Mouse (Mus musculus) MEL (cell line): Measurements from ENCODE around the gene Arid3b. TPM values are rescaled to one million over a fixed set of nuclear protein-coding genes. Genes with fewer than 3 reads are reported as not detected.

ENCODE experiments used
- DNase-seq: peaks from one replicate; pipeline ENCODE4 v3.0.0; 2011; ENCODE audit warnings: low read depth, low spot score
- H3K27ac ChIP-seq: 2 replicates; pipeline ENCODE4 v1.5.1; 2012; ENCODE audit warnings: low read depth, mild to moderate bottlenecking, control low read depth, low read length, moderate library complexity; ENCODE audit not compliant: control insufficient read depth
- H3K27me3 ChIP-seq, 2 experiments: fragments of 150-350 bp in 1 of 2; sonication (generic) in 1 of 2; 2 replicates each; pipeline ENCODE4 v1.6.1; 2012; ENCODE audit warnings: low read length in 2 of 2, mild to moderate bottlenecking in 2 of 2, improper control_type of control experiment in 1 of 2, moderate library complexity in 1 of 2; ENCODE audit not compliant: insufficient read depth in 2 of 2, control insufficient read depth in 1 of 2
- H3K36me3 ChIP-seq, 2 experiments: 2 replicates each; pipeline ENCODE4 v1.6.1; 2012 to 2014; ENCODE audit warnings: low read length in 2 of 2, improper control_type of control experiment in 1 of 2, inconsistent platforms in 1 of 2, mild to moderate bottlenecking in 1 of 2; ENCODE audit not compliant: insufficient read depth in 2 of 2, control insufficient read depth in 1 of 2
- H3K4me1 ChIP-seq, 2 experiments: fragments of 150-350 bp in 1 of 2; sonication (generic) in 1 of 2; 2 replicates each; pipeline ENCODE4 v1.6.1; 2012; ENCODE audit warnings: low read length in 2 of 2, improper control_type of control experiment in 1 of 2, mild to moderate bottlenecking in 1 of 2; ENCODE audit not compliant: insufficient read depth in 2 of 2, control insufficient read depth in 1 of 2
- H3K4me3 ChIP-seq, 2 experiments: fragments of 150-350 bp in 1 of 2; sonication (generic) in 1 of 2; 2 replicates each; pipeline ENCODE4 v1.5.1; 2012; ENCODE audit warnings: low read depth in 2 of 2, low read length in 2 of 2, mild to moderate bottlenecking in 2 of 2, moderate library complexity in 2 of 2, control low read depth in 1 of 2, improper control_type of control experiment in 1 of 2; ENCODE audit not compliant: control insufficient read depth in 1 of 2, insufficient read depth in 1 of 2
- H3K79me2 ChIP-seq: 2 replicates; pipeline ENCODE4 v1.6.1; 2012; ENCODE audit warnings: mild to moderate bottlenecking, low read length, moderate library complexity; ENCODE audit not compliant: control insufficient read depth, poor library complexity, insufficient read depth
- H3K9ac ChIP-seq: 2 replicates; pipeline ENCODE4 v1.6.1; 2012; ENCODE audit warnings: low read depth, mild to moderate bottlenecking, control low read depth, low read length, moderate library complexity; ENCODE audit not compliant: control insufficient read depth, poor library complexity, severe bottlenecking
- H3K9me3 ChIP-seq: fragments of 150-350 bp; sonication (generic); replicated peaks from 2 replicates; pipeline ENCODE4 v1.6.1; 2012; ENCODE audit warnings: mild to moderate bottlenecking, low read length, improper control_type of control experiment, moderate library complexity; ENCODE audit not compliant: insufficient read depth
- ELF1 ChIP-seq: IDR thresholded peaks from 2 replicates; pipeline ENCODE4 v1.6.1; 2014; ENCODE audit warnings: low read depth, mild to moderate bottlenecking, inconsistent platforms, low read length, improper control_type of control experiment, moderate library complexity
- EP300 ChIP-seq, 2 experiments: IDR thresholded peaks; 2 replicates each; pipeline ENCODE4 v1.6.1; 2011; ENCODE audit warnings: improper control_type of control experiment in 2 of 2, low read length in 2 of 2, low read depth in 1 of 2, mild to moderate bottlenecking in 1 of 2
- GABPA ChIP-seq: IDR thresholded peaks from 2 replicates; pipeline ENCODE4 v1.6.1; 2012; ENCODE audit warnings: low read depth, mild to moderate bottlenecking, inconsistent platforms, low read length, improper control_type of control experiment, moderate library complexity
- GATA1 ChIP-seq: IDR thresholded peaks from 2 replicates; pipeline ENCODE4 v1.6.1; 2011; ENCODE audit warnings: low read depth, low read length, improper control_type of control experiment
- HCFC1 ChIP-seq: IDR thresholded peaks from 2 replicates; pipeline ENCODE4 v1.6.1; 2012; ENCODE audit warnings: low read depth, mild to moderate bottlenecking, inconsistent platforms, low read length, improper control_type of control experiment, moderate library complexity
- MAX ChIP-seq: IDR thresholded peaks from 2 replicates; pipeline ENCODE4 v1.6.1; 2011; ENCODE audit warnings: low read length, improper control_type of control experiment
- MXI1 ChIP-seq: IDR thresholded peaks from 2 replicates; pipeline ENCODE4 v1.6.1; 2011; ENCODE audit warnings: mild to moderate bottlenecking, low read depth, low read length, improper control_type of control experiment
- MYB ChIP-seq: IDR thresholded peaks from 2 replicates; pipeline ENCODE4 v1.6.1; 2011; ENCODE audit warnings: mild to moderate bottlenecking, low read depth, low read length, improper control_type of control experiment
- NELFE ChIP-seq: IDR thresholded peaks from 2 replicates; pipeline ENCODE4 v1.6.1; 2011; ENCODE audit warnings: low read depth, low read length, improper control_type of control experiment
- NRF1 ChIP-seq: IDR thresholded peaks from 2 replicates; pipeline ENCODE4 v1.6.1; 2014; ENCODE audit warnings: low read depth, mild to moderate bottlenecking, inconsistent platforms, low read length, improper control_type of control experiment, moderate library complexity; ENCODE audit not compliant: poor library complexity, insufficient read depth, severe bottlenecking
- POLR2A ChIP-seq, 2 experiments: IDR thresholded peaks; 2 replicates each; pipeline ENCODE4 v1.6.1; 2011 to 2012; ENCODE audit warnings: low read length in 2 of 2, mild to moderate bottlenecking in 2 of 2, control low read depth in 1 of 2, improper control_type of control experiment in 1 of 2, low read depth in 1 of 2, moderate library complexity in 1 of 2; ENCODE audit not compliant: control insufficient read depth in 1 of 2, insufficient read depth in 1 of 2, poor library complexity in 1 of 2
- POLR2AphosphoS2 ChIP-seq: IDR thresholded peaks from 2 replicates; pipeline ENCODE4 v1.6.1; 2011; ENCODE audit warnings: low read length, improper control_type of control experiment
- POLR2AphosphoS5 ChIP-seq: IDR thresholded peaks from 2 replicates; pipeline ENCODE4 v1.6.1; 2012; ENCODE audit warnings: low read depth, borderline replicate concordance, mild to moderate bottlenecking, inconsistent platforms, low read length, moderate library complexity, mixed read lengths
- SMC3 ChIP-seq: IDR thresholded peaks from 2 replicates; pipeline ENCODE4 v1.6.1; 2011; ENCODE audit warnings: low read depth, low read length, improper control_type of control experiment
- TAL1 ChIP-seq: IDR thresholded peaks from 2 replicates; pipeline ENCODE4 v1.6.1; 2012; ENCODE audit warnings: mild to moderate bottlenecking, inconsistent platforms, low read length, moderate library complexity, mixed read lengths
- TBP ChIP-seq: IDR thresholded peaks from 2 replicates; pipeline ENCODE4 v1.8.0; 2011; ENCODE audit warnings: low read depth, low read length, improper control_type of control experiment
- TCF12 ChIP-seq: IDR thresholded peaks from 2 replicates; pipeline ENCODE4 v1.6.1; 2014; ENCODE audit warnings: low read depth, mild to moderate bottlenecking, inconsistent platforms, low read length, improper control_type of control experiment, moderate library complexity
- UBTF ChIP-seq: IDR thresholded peaks from 2 replicates; pipeline ENCODE4 v1.6.1; 2012; ENCODE audit warnings: low read depth, mild to moderate bottlenecking, inconsistent platforms, low read length, improper control_type of control experiment, moderate library complexity, borderline replicate concordance; ENCODE audit not compliant: insufficient read depth
- USF1 ChIP-seq: IDR thresholded peaks from 2 replicates; pipeline ENCODE4 v1.6.1; 2014; ENCODE audit warnings: low read depth, mild to moderate bottlenecking, inconsistent platforms, low read length, improper control_type of control experiment, moderate library complexity
- USF2 ChIP-seq, 2 experiments: IDR thresholded peaks; 2 replicates each; pipeline ENCODE4 v1.6.1; 2011 to 2012; ENCODE audit warnings: improper control_type of control experiment in 2 of 2, low read length in 2 of 2, borderline replicate concordance in 1 of 2, inconsistent platforms in 1 of 2, low read depth in 1 of 2, mild to moderate bottlenecking in 1 of 2; ENCODE audit not compliant: insufficient read depth in 1 of 2
- ZC3H11A ChIP-seq: IDR thresholded peaks from 2 replicates; pipeline ENCODE4 v1.6.1; 2012; ENCODE audit warnings: low read depth, mild to moderate bottlenecking, inconsistent platforms, low read length, improper control_type of control experiment
- ZKSCAN1 ChIP-seq: IDR thresholded peaks from 2 replicates; pipeline ENCODE4 v1.6.1; 2012; ENCODE audit warnings: low read depth, mild to moderate bottlenecking, inconsistent platforms, low read length, improper control_type of control experiment, moderate library complexity
- ZMIZ1 ChIP-seq: IDR thresholded peaks from 2 replicates; pipeline ENCODE4 v1.6.1; 2012; ENCODE audit warnings: low read depth, mild to moderate bottlenecking, inconsistent platforms, low read length, improper control_type of control experiment, moderate library complexity
- polyA plus RNA-seq, 2 experiments: library from polyadenylated mRNA; stranded (reverse) in 1 of 2; unstranded in 1 of 2; fragments of >175 nt in 1 of 2; fragments of >200 nt in 1 of 2; gene quantifications; 2 replicates each; pipeline versions ENCODE4 v1.2.1 to v1.2.4; 2012; ENCODE audit warnings: low replicate concordance in 2 of 2, low read depth in 1 of 2; ENCODE audit not compliant: insufficient read length in 2 of 2, insufficient read depth in 1 of 2, missing spikeins in 1 of 2
- total RNA-seq: library from RNA; depleted of rRNA; stranded (reverse); fragments of 300-350 nt; gene quantifications from 2 replicates; pipeline ENCODE4 v1.2.3, GENCODE M21; 2012

The Arid3b gene
- total and polyA plus RNA-seq, 3 experiments: 2.3 to 7.4 TPM; not detected in 1

GRCm38 (mm10) chr9:57803047-57803446 is 33.5 kb downstream of the Arid3b start (continued):
- no peak for TF ChIP-seq NELFE
- TF ChIP-seq HCFC1: no peak
- no peak for TF ChIP-seq ZC3H11A
- no peak for TF ChIP-seq POLR2AphosphoS5
- no peak for TF ChIP-seq GABPA
- TF ChIP-seq ZMIZ1: no peak
- no peak for TF ChIP-seq MAX
- TF ChIP-seq SMC3: no peak
- no peak for TF ChIP-seq POLR2A (IDR thresholded peaks at IDR 0.05; ENCODE audit: control insufficient read depth in 1 of 2, insufficient read depth in 1 of 2, low read depth in 1 of 2, low read length in 2 of 2, poor library complexity in 1 of 2)
- no peak for TF ChIP-seq MYB
- no peak for TF ChIP-seq UBTF
- no peak for TF ChIP-seq MXI1
- TF ChIP-seq TBP: no peak
- TF ChIP-seq USF1: 0 out of 2 replicates have a peak, but pooled peaks have one; percentile 21
- no peak for TF ChIP-seq POLR2AphosphoS2

GRCm38 (mm10) chr9:57800325-57800975 is 36.1 kb downstream of the Arid3b start:
- H3K4me3 ChIP-seq: no peak overlapping the region
- peaks cover 0 to 30% of the 10 kb centered on the region in 2 experiments; a peak in 2 of 4 replicates for H3K36me3 ChIP-seq
- no peak overlapping the region for H3K27ac ChIP-seq
- peak; percentile 77 for DNase-seq
- H3K79me2 ChIP-seq: no peaks in the 10 kb centered on the region
- H3K27me3 ChIP-seq: no peaks in the 10 kb centered on the region
- H3K9me3 ChIP-seq: no peaks in the 10 kb centered on the region
- TF ChIP-seq HCFC1 (no peak), ZKSCAN1 (no peak), EP300 (IDR thresholded peaks at IDR 0.05; ENCODE audit: low read depth in 1 of 2, low read length in 2 of 2) (peak in 1 of 2 experiments; percentile 18; a peak in 1 of 4 replicates), NRF1 (peak; percentile 68), TAL1 (peak; percentile 77), POLR2A (IDR thresholded peaks at IDR 0.05; ENCODE audit: control insufficient read depth in 1 of 2, insufficient read depth in 1 of 2, low read depth in 1 of 2, low read length in 2 of 2, poor library complexity in 1 of 2) (0 out of 4 replicates have a peak, but pooled peaks of 1 of the 2 experiments have one; percentile 33), TCF12 (no peak; the same call in 1 of the 2 replicates), ELF1 (peak; percentile 45; the same call in 1 of the 2 replicates), USF1 (peak; percentile 91), TBP (0 out of 2 replicates have a peak, but pooled peaks have one; percentile 10), MAX (peak; percentile 42; the same call in 1 of the 2 replicates), USF2 (IDR thresholded peaks at IDR 0.05; ENCODE audit: borderline replicate concordance in 1 of 2, insufficient read depth in 1 of 2, low read depth in 1 of 2, low read length in 2 of 2) (peak in 1 of 2 experiments; percentile 53; a peak in 1 of 4 replicates), GATA1 (0 out of 2 replicates have a peak, but pooled peaks have one; percentile 23)
- no peak overlapping the region for H3K9ac ChIP-seq
- peaks cover 4 to 32% of the 10 kb centered on the region in 2 experiments for H3K4me1 ChIP-seq
